Mouse (Mus musculus) stomach, postnatal 0 days (tissue): ENCODE data around the gene Zfp108. TPM values are rescaled to one million over a fixed set of nuclear protein-coding genes. Genes with fewer than 3 reads are reported as not detected.

Source experiments
- ATAC-seq: fragments of 200-750 bp; cut with Nextera tagmentation; 2 replicates; pipeline ENCODE4 v1.8.0; 2017; ENCODE audit not compliant: low FRiP score, low TSS enrichment
- DNase-seq: peaks from one replicate; pipeline ENCODE4 v3.0.0-alpha.2; 2016; ENCODE audit warnings: low spot score
- H3K27ac ChIP-seq: fragments of 300-500 bp; sonication (generic); replicated peaks from 2 replicates; pipeline ENCODE4 v1.5.1; 2014; ENCODE audit warnings: mild to moderate bottlenecking, control low read depth
- H3K27me3 ChIP-seq: fragments of 300-500 bp; sonication (generic); 2 replicates; pipeline ENCODE4 v1.6.1; 2014; ENCODE audit warnings: low read length; ENCODE audit not compliant: control insufficient read depth, insufficient read depth
- H3K36me3 ChIP-seq: fragments of 300-500 bp; sonication (generic); 2 replicates; pipeline ENCODE4 v1.6.1; 2014; ENCODE audit warnings: low read length, mixed read lengths; ENCODE audit not compliant: control insufficient read depth, insufficient read depth
- H3K4me1 ChIP-seq: fragments of 300-500 bp; sonication (generic); replicated peaks from 2 replicates; pipeline ENCODE4 v1.6.1; 2014; ENCODE audit warnings: antibody characterized with exemption; ENCODE audit not compliant: control insufficient read depth, insufficient read depth
- H3K4me2 ChIP-seq: fragments of 300-500 bp; sonication (generic); replicated peaks from 2 replicates; pipeline ENCODE4 v1.6.1; 2014; ENCODE audit warnings: low read depth, mild to moderate bottlenecking, control low read depth, moderate library complexity
- H3K4me3 ChIP-seq: fragments of 300-500 bp; sonication (generic); 2 replicates; pipeline ENCODE4 v1.5.1; 2014; ENCODE audit warnings: low read depth, low read length, control low read depth
- H3K9ac ChIP-seq: fragments of 300-500 bp; sonication (generic); 2 replicates; pipeline ENCODE4 v1.6.1; 2014; ENCODE audit warnings: mild to moderate bottlenecking, low read length, control low read depth, mixed read lengths
- H3K9me3 ChIP-seq: fragments of 300-500 bp; sonication (generic); 2 replicates; pipeline ENCODE4 v1.6.1; 2016; ENCODE audit warnings: low read length; ENCODE audit not compliant: control insufficient read depth
- CTCF ChIP-seq: IDR thresholded peaks from 2 replicates; pipeline ENCODE4 v1.5.1; 2016; ENCODE audit warnings: antibody characterized with exemption, low read depth, mild to moderate bottlenecking, moderate library complexity
- EP300 ChIP-seq: optimal IDR thresholded peaks from 2 replicates; pipeline ENCODE3; 2016; ENCODE audit warnings: antibody characterized with exemption
- WGBS: fragments of 180-500 bp; shearing (Covaris S2); extraction: QIAGEN DNeasy Blood & Tissue Kit; methylation state at CpG from one replicate; pipeline ENCODE4 v1.1.7; 2014; 5-methylcytosine and 5-hydroxymethylcytosine counted together
- polyA plus RNA-seq: library from polyadenylated mRNA; unstranded; fragments of >200 nt; fragmentation: Nextera tagmentation; extraction: Ambion mirVana; gene quantifications from 2 replicates; pipeline ENCODE4 v1.2.1, GENCODE M21; 2015

Zfp108 gene
- 1.8 and 1.9 TPM in 2 replicates for polyA plus RNA-seq

GRCm38 (mm10) chr7:24254633-24255474 is at the start of gene Zfp108:
Gene Zfp108, plus strand, starts transcription at chr7:24254794.
- H3K9ac ChIP-seq = peak within 1 kb of the TSS; percentile 74
- peak within 1 kb of the TSS; percentile 73 for H3K4me2 ChIP-seq
- peak; percentile 90 for ATAC-seq
- H3K27ac ChIP-seq = peak within 1 kb of the TSS; percentile 35; the same call in 1 of the 2 replicates
- peak; percentile 71 for DNase-seq
- TF ChIP-seq CTCF (no peak), EP300 (no peak)
- H3K36me3 ChIP-seq = no peaks in the 10 kb centered on the region
- WGBS = 15% methylated on average over 21 of the region's 21 CpGs
- 0 out of 2 replicates have a peak, but pooled peaks cover 6% of the 10 kb centered on the region for H3K4me1 ChIP-seq
- no peaks in the 10 kb centered on the region for H3K27me3 ChIP-seq
- H3K4me3 ChIP-seq = peak within 1 kb of the TSS; percentile 55
- H3K9me3 ChIP-seq = no peaks in the 10 kb centered on the region

GRCm38 (mm10) chr7:24207488-24208261 is 46.9 kb upstream of the Zfp108 start:
- TF ChIP-seq EP300 (no peak), CTCF (0 out of 2 replicates have a peak, but pooled peaks have one; percentile 15)
- Histone ChIP-seq H3K4me2 (peak overlapping the region; percentile 69), H3K27ac (peak overlapping the region; percentile 77), H3K4me1 (peaks cover 2% of the 10 kb centered on the region; the same call in 1 of the 2 replicates), H3K9me3 (no peaks in the 10 kb centered on the region), H3K36me3 (0 out of 2 replicates have a peak, but pooled peaks cover 3% of the 10 kb centered on the region), H3K27me3 (no peaks in the 10 kb centered on the region), H3K9ac (peak overlapping the region; percentile 82), H3K4me3 (peak overlapping the region; percentile 61)
- peak; percentile 90 for ATAC-seq
- peak; percentile 71 for DNase-seq
- WGBS = 9% methylated on average over 24 of the region's 24 CpGs

GRCm38 (mm10) chr7:24208282-24208886 is 46.2 kb upstream of the Zfp108 start:
- H3K27ac ChIP-seq = no peak overlapping the region
- no peaks in the 10 kb centered on the region for H3K9me3 ChIP-seq
- DNase-seq (no peak), ATAC-seq (no peak)
- 0 out of 2 replicates have a peak, but pooled peaks cover 3% of the 10 kb centered on the region for H3K36me3 ChIP-seq
- no peaks in the 10 kb centered on the region for H3K27me3 ChIP-seq
- H3K9ac ChIP-seq = no peak overlapping the region
- H3K4me2 ChIP-seq = peak overlapping the region; percentile 69
- TF ChIP-seq CTCF (no peak), EP300 (no peak)
- WGBS = 54% methylated on average over 7 of the region's 7 CpGs
- H3K4me3 ChIP-seq = peak overlapping the region; percentile 61
- H3K4me1 ChIP-seq = peaks cover 2% of the 10 kb centered on the region; the same call in 1 of the 2 replicates

- TF ChIP-seq CTCF (no peak), EP300 (no peak)
- Histone ChIP-seq H3K4me3 (no peak overlapping the region), H3K4me1 (peaks cover 2% of the 10 kb centered on the region; the same call in 1 of the 2 replicates), H3K36me3 (0 out of 2 replicates have a peak, but pooled peaks cover 3% of the 10 kb centered on the region), H3K27me3 (no peaks in the 10 kb centered on the region), H3K27ac (no peak overlapping the region), H3K4me2 (no peak overlapping the region), H3K9me3 (no peaks in the 10 kb centered on the region), H3K9ac (no peak overlapping the region)
- DNase-seq (no peak), ATAC-seq (no peak)
- WGBS = 72% methylated on average over 2 of the region's 2 CpGs
Observed at GRCm38 (mm10) chr7:24210296-24210695, 44.3 kb upstream of the Zfp108 start.

GRCm38 (mm10) chr7:24211343-24211742 is 43.3 kb upstream of the Zfp108 start, which contains the start of gene Zfp111:
Gene Zfp111, minus strand, starts transcription at chr7:24211443.
- no peak within 1 kb of the TSS for H3K27ac ChIP-seq
- 76% methylated on average over 5 of the region's 5 CpGs for WGBS
- DNase-seq = no peak
- H3K27me3 ChIP-seq = no peaks in the 10 kb centered on the region
- TF ChIP-seq CTCF (no peak), EP300 (no peak)
- no peak within 1 kb of the TSS for H3K4me3 ChIP-seq
- no peak within 1 kb of the TSS for H3K9ac ChIP-seq
- H3K36me3 ChIP-seq = no peaks in the 10 kb centered on the region
- no peak for ATAC-seq
- H3K4me1 ChIP-seq = peaks cover 2% of the 10 kb centered on the region; the same call in 1 of the 2 replicates
- H3K4me2 ChIP-seq = no peak within 1 kb of the TSS
- H3K9me3 ChIP-seq = no peaks in the 10 kb centered on the region
